Mouse (Mus musculus): ENCODE data around the gene Pou2af1. TPM values are rescaled to one million over a fixed set of nuclear protein-coding genes. Genes with fewer than 3 reads are reported as not detected.

Gene Pou2af1
- total RNA-seq, 2 experiments from 2014 or later = not detected

GRCm38 (mm10) chr9:51185386-51185785, 28.1 kb upstream of the Pou2af1 start:
- TF ChIP-seq CTCF (IDR thresholded peaks at IDR 0.05) = no peak
- no peak for DNase-seq
- no peak overlapping the region for H3K4me3 ChIP-seq
- intact Hi-C loops (cut with DNase I) = no loop called here
- no peak overlapping the region for H3K27ac ChIP-seq

GRCm38 (mm10) chr9:51185871-51186270, 27.6 kb upstream of the Pou2af1 start:
- no peak overlapping the region for H3K27ac ChIP-seq
- intact Hi-C loops (cut with DNase I) = no loop called here
- DNase-seq = no peak

GRCm38 (mm10) chr9:51190655-51191054, 22.9 kb upstream of the Pou2af1 start:
- no peak for TF ChIP-seq CTCF (IDR thresholded peaks at IDR 0.05)
- Histone ChIP-seq H3K4me3 (no peak overlapping the region), H3K27ac (no peak overlapping the region)
- intact Hi-C loops (cut with DNase I) = no loop called here
- DNase-seq = no peak

More at GRCm38 (mm10) chr9:51185871-51186270, 27.6 kb upstream of the Pou2af1 start:
- no peak for TF ChIP-seq CTCF (IDR thresholded peaks at IDR 0.05)
- no peak overlapping the region for H3K4me3 ChIP-seq

- DNase-seq = no peak
- Histone ChIP-seq H3K27ac (no peak overlapping the region), H3K4me3 (no peak overlapping the region)
- intact Hi-C loops (cut with DNase I) = no loop called here
- TF ChIP-seq CTCF (IDR thresholded peaks at IDR 0.05) = no peak
Observed at GRCm38 (mm10) chr9:51194790-51195189, 18.7 kb upstream of the Pou2af1 start.

GRCm38 (mm10) chr9:51208974-51209332, 4.6 kb upstream of the Pou2af1 start:
- no peak for DNase-seq
- no peak overlapping the region for H3K27ac ChIP-seq
- intact Hi-C loops (cut with DNase I) = no loop called here
- TF ChIP-seq CTCF (IDR thresholded peaks at IDR 0.05) = no peak
- H3K4me3 ChIP-seq = no peak overlapping the region

- intact Hi-C loops (cut with DNase I) = no loop called here
Observed at GRCm38 (mm10) chr9:51211191-51211590, 2.3 kb upstream of the Pou2af1 start.

GRCm38 (mm10) chr9:51213729-51214237, 275 bp downstream of the Pou2af1 start:
- H3K27ac ChIP-seq = no peak overlapping the region
- intact Hi-C loops (cut with DNase I) = no loop called here
- no peak overlapping the region for H3K4me3 ChIP-seq
- TF ChIP-seq CTCF (IDR thresholded peaks at IDR 0.05) = no peak
- no peak for DNase-seq

More at GRCm38 (mm10) chr9:51211191-51211590, 2.3 kb upstream of the Pou2af1 start:
- DNase-seq = no peak
- H3K27ac ChIP-seq = no peak overlapping the region
- no peak overlapping the region for H3K4me3 ChIP-seq
- no peak for TF ChIP-seq CTCF (IDR thresholded peaks at IDR 0.05)

GRCm38 (mm10) chr9:51215311-51215710, 1.8 kb downstream of the Pou2af1 start:
- no peak for DNase-seq
- no peak for TF ChIP-seq CTCF (IDR thresholded peaks at IDR 0.05)
- H3K4me3 ChIP-seq = no peak overlapping the region
- H3K27ac ChIP-seq = no peak overlapping the region
- intact Hi-C loops (cut with DNase I) = no loop called here

- Histone ChIP-seq H3K4me3 (no peak overlapping the region), H3K27ac (no peak overlapping the region)
- TF ChIP-seq CTCF (IDR thresholded peaks at IDR 0.05) = no peak
- DNase-seq = no peak
- intact Hi-C loops (cut with DNase I) = no loop called here
Observed at GRCm38 (mm10) chr9:51215949-51216348, 2.4 kb downstream of the Pou2af1 start.

- no peak overlapping the region for H3K4me3 ChIP-seq
Observed at GRCm38 (mm10) chr9:51225636-51226166, 12.2 kb downstream of the Pou2af1 start.

GRCm38 (mm10) chr9:51230701-51231389, 17.3 kb downstream of the Pou2af1 start:
- TF ChIP-seq CTCF (IDR thresholded peaks at IDR 0.05) = no peak
- H3K27ac ChIP-seq = no peak overlapping the region
- H3K4me3 ChIP-seq = no peak overlapping the region
- no peak for DNase-seq
- intact Hi-C loops (cut with DNase I) = no loop called here

More at GRCm38 (mm10) chr9:51225636-51226166, 12.2 kb downstream of the Pou2af1 start:
- no peak for DNase-seq
- no peak for TF ChIP-seq CTCF (IDR thresholded peaks at IDR 0.05)
- intact Hi-C loops (cut with DNase I) = no loop called here
- H3K27ac ChIP-seq = no peak overlapping the region

GRCm38 (mm10) chr9:51232163-51232562, 18.7 kb downstream of the Pou2af1 start:
- Histone ChIP-seq H3K27ac (no peak overlapping the region), H3K4me3 (no peak overlapping the region)
- no peak for DNase-seq
- no peak for TF ChIP-seq CTCF (IDR thresholded peaks at IDR 0.05)
- intact Hi-C loops (cut with DNase I) = no loop called here

- intact Hi-C loops (cut with DNase I) = no loop called here
- Histone ChIP-seq H3K27ac (no peak overlapping the region), H3K4me3 (no peak overlapping the region)
- no peak for TF ChIP-seq CTCF (IDR thresholded peaks at IDR 0.05)
- DNase-seq = no peak
Observed at GRCm38 (mm10) chr9:51238741-51239385, 25.4 kb downstream of the Pou2af1 start.

All from gastrocnemius, adult 2 months (tissue).